Mouse (Mus musculus) embryonic facial prominence, embryonic 15.5 days (tissue): ENCODE measurements around the gene Tcf25. TPM values are rescaled to one million over a fixed set of nuclear protein-coding genes. Genes with fewer than 3 reads are reported as not detected.

ENCODE experiments used
- ATAC-seq: fragments of 200-750 bp; cut with Nextera tagmentation; 2 replicates; pipeline ENCODE4 v1.8.0; 2017; ENCODE audit warnings: low read depth, moderate TSS enrichment; ENCODE audit not compliant: insufficient number of reproducible peaks, low FRiP score, low TSS enrichment
- H3K27ac ChIP-seq: fragments of 300-500 bp; sonication (generic); replicated peaks from 2 replicates; pipeline ENCODE4 v1.5.1; 2015; ENCODE audit warnings: mild to moderate bottlenecking, inconsistent platforms
- H3K27me3 ChIP-seq: fragments of 300-500 bp; sonication (generic); 2 replicates; pipeline ENCODE4 v1.6.1; 2015; ENCODE audit warnings: inconsistent platforms
- H3K36me3 ChIP-seq: fragments of 300-500 bp; sonication (generic); 2 replicates; pipeline ENCODE4 v1.6.1; 2015; ENCODE audit warnings: mild to moderate bottlenecking, inconsistent platforms
- H3K4me1 ChIP-seq: fragments of 300-500 bp; sonication (generic); 2 replicates; pipeline ENCODE4 v1.6.1; 2015; ENCODE audit warnings: inconsistent platforms
- H3K4me2 ChIP-seq: fragments of 300-500 bp; sonication (generic); replicated peaks from 2 replicates; pipeline ENCODE4 v1.6.1; 2015; ENCODE audit warnings: mild to moderate bottlenecking, inconsistent platforms
- H3K4me3 ChIP-seq: fragments of 300-500 bp; sonication (generic); replicated peaks from 2 replicates; pipeline ENCODE4 v1.5.1; 2015; ENCODE audit warnings: mild to moderate bottlenecking, inconsistent platforms
- H3K9ac ChIP-seq: fragments of 300-500 bp; sonication (generic); 2 replicates; pipeline ENCODE4 v1.6.1; 2015; ENCODE audit warnings: inconsistent platforms
- H3K9me3 ChIP-seq: fragments of 300-500 bp; sonication (generic); replicated peaks from 2 replicates; pipeline ENCODE4 v1.6.1; 2016; ENCODE audit warnings: inconsistent platforms
- WGBS: fragments of 180-500 bp; shearing (Covaris S2); methylation state at CpG from one replicate; pipeline ENCODE4 v1.1.7; 2015; 5-methylcytosine and 5-hydroxymethylcytosine counted together
- polyA plus RNA-seq: library from polyadenylated mRNA; unstranded; fragments of >200 nt; fragmentation: Nextera tagmentation; extraction: Ambion mirVana; gene quantifications from 2 replicates; pipeline ENCODE4 v1.2.1, GENCODE M21; 2015

Gene Tcf25
- polyA plus RNA-seq, 1 experiment from 2014 or later = 176 TPM

GRCm38 (mm10) chr8:123453291-123453690, 79.7 kb downstream of the Tcf25 start:
- Histone ChIP-seq H3K27me3 (no peaks in the 10 kb centered on the region), H3K4me2 (no peak overlapping the region), H3K4me3 (no peak overlapping the region), H3K27ac (no peak overlapping the region), H3K9me3 (no peaks in the 10 kb centered on the region), H3K4me1 (no peaks in the 10 kb centered on the region), H3K9ac (no peak overlapping the region), H3K36me3 (peaks cover 67% of the 10 kb centered on the region)
- WGBS = 81% methylated on average over 7 of the region's 7 CpGs
- no peak for ATAC-seq

Other genes with a start within 250 kb of the Tcf25 start
- gene Sult5a1, start 215.4 kb upstream of the Tcf25 start, polyA plus RNA-seq = 47.8 and 50.7 TPM in 2 replicates
- 14.3 and 18.6 TPM in 2 replicates for gene Dpep1, start 187.5 kb upstream of the Tcf25 start, polyA plus RNA-seq
- 165 TPM in 2 replicates for gene Chmp1a, start 161.0 kb upstream of the Tcf25 start, polyA plus RNA-seq
- gene Spata33, start 160.9 kb upstream of the Tcf25 start, polyA plus RNA-seq = 6.9 and 9.8 TPM in 2 replicates
- gene Cdk10, start 148.9 kb upstream of the Tcf25 start, polyA plus RNA-seq = 36.2 and 38.3 TPM in 2 replicates
- gene Spata2l, start 137.5 kb upstream of the Tcf25 start, polyA plus RNA-seq = 5.7 and 6.8 TPM in 2 replicates
- 26.3 and 28.7 TPM in 2 replicates for gene Zfp276, start 119.6 kb upstream of the Tcf25 start, polyA plus RNA-seq
- gene Vps9d1, start 119.4 kb upstream of the Tcf25 start, polyA plus RNA-seq = 28.0 and 31.4 TPM in 2 replicates
- 21.0 and 25.4 TPM in 2 replicates for gene Fanca, start 55.2 kb upstream of the Tcf25 start, polyA plus RNA-seq
- gene Spire2, start 41.0 kb upstream of the Tcf25 start, polyA plus RNA-seq = 2.5 and 3.4 TPM in 2 replicates
- 0.38 and 0.47 TPM in 2 replicates for gene Mc1r, start 33.4 kb downstream of the Tcf25 start, polyA plus RNA-seq
- gene Tubb3, start 37.7 kb downstream of the Tcf25 start, polyA plus RNA-seq = 43.1 and 48.1 TPM in 2 replicates
- gene Def8, start 49.8 kb downstream of the Tcf25 start, polyA plus RNA-seq = 40.4 and 40.5 TPM in 2 replicates
- gene Afg3l1, start 104.2 kb downstream of the Tcf25 start, polyA plus RNA-seq = 50.5 and 55.8 TPM in 2 replicates
- gene Dbndd1, start 141.7 kb downstream of the Tcf25 start, polyA plus RNA-seq = 10.0 and 11.2 TPM in 2 replicates
- gene Gas8, start 145.1 kb downstream of the Tcf25 start, polyA plus RNA-seq = 33.8 and 36.7 TPM in 2 replicates